Mouse (Mus musculus): ENCODE results near the gene Vmn2r82. TPM values are rescaled to one million over a fixed set of nuclear protein-coding genes. Genes with fewer than 3 reads are reported as not detected.
"Not testable (repeated sequence)": the region's sequence is repeated elsewhere in the genome, so short reads cannot be mapped to it uniquely, and the experiment has no call there.

Vmn2r82 gene
- not detected for total RNA-seq (2021)
- long read RNA-seq, experiment 1 = 0 reads
- long read RNA-seq, experiment 2 = 0 reads

GRCm38 (mm10) chr10:79356220-79356619 is at the start of gene Vmn2r82:
Gene Vmn2r82, plus strand, starts transcription at chr10:79356520.
- DNase-seq (ENCODE audit: low spot score in 2 of 2); intact Hi-C loops (cut with DNase I): not testable (repeated sequence)

GRCm38 (mm10) chr10:79322033-79322736 is 34.1 kb upstream of the Vmn2r82 start:
- intact Hi-C loops (cut with DNase I); DNase-seq (ENCODE audit: low spot score in 2 of 2): not testable (repeated sequence)

GRCm38 (mm10) chr10:79322737-79323086 is 33.6 kb upstream of the Vmn2r82 start:
- DNase-seq (ENCODE audit: low spot score in 2 of 2) = no peak
- intact Hi-C loops (cut with DNase I) = no loop called here

GRCm38 (mm10) chr10:79399946-79400700 is 43.8 kb downstream of the Vmn2r82 start:
- DNase-seq (ENCODE audit: low spot score in 2 of 2); intact Hi-C loops (cut with DNase I): not testable (repeated sequence)

- intact Hi-C loops (cut with DNase I) = no loop called here
- no peak for DNase-seq (ENCODE audit: low spot score in 2 of 2)
Observed at GRCm38 (mm10) chr10:79417142-79417771, 60.9 kb downstream of the Vmn2r82 start.

- DNase-seq (ENCODE audit: low spot score in 2 of 2); intact Hi-C loops (cut with DNase I): not testable (repeated sequence)
Observed at GRCm38 (mm10) chr10:79417772-79418170, 61.5 kb downstream of the Vmn2r82 start.

GRCm38 (mm10) chr10:79435141-79435820 is 79.0 kb downstream of the Vmn2r82 start:
- DNase-seq (ENCODE audit: low spot score in 2 of 2); intact Hi-C loops (cut with DNase I): not testable (repeated sequence)

Other genes with a start within 250 kb of the Vmn2r82 start
- gene Vmn2r80, start 207.8 kb upstream of the Vmn2r82 start, total RNA-seq (2021) = not detected
- gene Vmn2r81, start 108.8 kb upstream of the Vmn2r82 start, total RNA-seq (2021) = not detected
- not detected for gene Vmn2r83, start 112.2 kb downstream of the Vmn2r82 start, total RNA-seq (2021)
- gene Plpp2, start 177.3 kb downstream of the Vmn2r82 start, total RNA-seq (2021) = 1 to 10 TPM; 2.5 to 3.3 TPM
- 10 to 100 TPM; 41.7 to 51.4 TPM for gene Mier2, start 198.7 kb downstream of the Vmn2r82 start, total RNA-seq (2021)
- gene Theg, start 230.8 kb downstream of the Vmn2r82 start, total RNA-seq (2021) = under 1 TPM in 1 of 2 experiments, not detected in 1; 0.55 TPM